Mouse (Mus musculus): ENCODE results near the gene Numb.

DNA sequence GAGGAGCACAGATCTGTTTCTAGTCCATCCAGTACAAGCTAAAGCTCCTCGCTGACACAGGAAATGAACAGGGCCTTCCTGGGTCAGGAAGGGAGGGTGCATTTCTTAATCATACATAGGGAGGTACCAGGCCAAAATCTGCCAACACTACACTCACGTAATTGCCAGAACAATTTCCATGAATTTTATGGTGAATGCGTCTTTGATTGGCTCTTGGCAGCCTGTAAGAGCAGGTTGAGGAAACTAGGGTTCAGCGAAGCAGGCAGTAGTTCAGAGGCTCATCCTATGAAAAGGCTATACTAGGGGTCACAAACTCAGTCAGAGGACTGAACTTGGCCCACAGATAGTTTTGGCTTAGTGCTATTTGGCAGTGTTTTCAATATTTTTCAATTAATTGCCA, 18.3 kb upstream of the Numb start:
- no peak for TF ChIP-seq CHD2 (IDR thresholded peaks at IDR 0.05; ENCODE audit: low read depth, low read length)
- TF ChIP-seq HCFC1 (IDR thresholded peaks at IDR 0.05; ENCODE audit: borderline replicate concordance, insufficient read depth, low read length): no peak
